Comparison of ENCODE assay signal across 20 mouse cellular contexts in genomic region chr19:56039091-56040004, GRCm38 (mm10).
DNase-seq lines count a peak whose midpoint lies in the region; ATAC-seq and TF ChIP-seq lines count a peak whose summit lies in the region.
"Had no signal": no experiment of that assay in that cellular context is flagged by ENCODE, and none has a peak within 500 bp of the region (broad histone marks: within the 10 kb centered on the region; RNA-seq: fewer than 3 reads in every experiment).

No protein-coding gene starts in this region.

- H3K4me2 ChIP-seq in forebrain, embryonic 16.5 days (ENCODE audit: low read length), result no peak overlapping the region
- no peak overlapping the region for H3K4me2 ChIP-seq in forebrain, embryonic 13.5 days
- H3K4me2 ChIP-seq in hindbrain, postnatal 0 days (ENCODE audit: low read depth, low read length), result no peak overlapping the region
- no peak overlapping the region for H3K4me2 ChIP-seq in neural tube, embryonic 13.5 days
- H3K4me2 ChIP-seq in kidney, embryonic 14.5 days (replicated peaks; ENCODE audit: low read depth, low read length), result no peak overlapping the region
- H3K4me2 ChIP-seq: heart, embryonic 12.5 days; liver, embryonic 12.5 days; lung, embryonic 15.5 days; stomach, embryonic 15.5 days had no signal

- ATAC-seq in forebrain, embryonic 16.5 days, result peak; percentile 23; the same call in 1 of the 2 replicates
- ATAC-seq in forebrain, embryonic 13.5 days, result no peak
- peak; percentile 38; the same call in 1 of the 2 replicates for ATAC-seq in hindbrain, postnatal 0 days
- peak; percentile 53; the same call in 1 of the 2 replicates for ATAC-seq in neural tube, embryonic 13.5 days (ENCODE audit: low read depth)
- ATAC-seq in kidney, embryonic 14.5 days (ENCODE audit: low FRiP score, low TSS enrichment), result no peak
- ATAC-seq: liver, embryonic 12.5 days had no signal

- TF ChIP-seq CTCF in brain, embryonic 14.5 days (IDR thresholded peaks at IDR 0.05; ENCODE audit: borderline replicate concordance, extremely low read depth, insufficient read depth, insufficient read length), result no peak
- no peak for TF ChIP-seq CTCF in hindbrain, postnatal 0 days (IDR thresholded peaks at IDR 0.05; ENCODE audit: low read depth)

- H3K27ac ChIP-seq in forebrain, embryonic 16.5 days (ENCODE audit: low read length), result no peak overlapping the region
- H3K27ac ChIP-seq in forebrain, embryonic 13.5 days, result no peak overlapping the region
- no peak overlapping the region for H3K27ac ChIP-seq in hindbrain, postnatal 0 days
- H3K27ac ChIP-seq in neural tube, embryonic 13.5 days (replicated peaks), result peak overlapping the region; percentile 62
- no peak overlapping the region for H3K27ac ChIP-seq in kidney, embryonic 14.5 days (ENCODE audit: low read depth, low read length)
- H3K27ac ChIP-seq: liver, embryonic 12.5 days; lung, embryonic 15.5 days; stomach, embryonic 15.5 days had no signal

- peaks cover 6% of the 10 kb centered on the region for H3K4me1 ChIP-seq in forebrain, embryonic 16.5 days (replicated peaks; ENCODE audit: control insufficient read depth, insufficient read depth, low read length)
- peaks cover 9% of the 10 kb centered on the region for H3K4me1 ChIP-seq in forebrain, embryonic 13.5 days
- no peaks in the 10 kb centered on the region for H3K4me1 ChIP-seq in hindbrain, postnatal 0 days (ENCODE audit: insufficient read depth, low read length)
- H3K4me1 ChIP-seq in neural tube, embryonic 13.5 days (replicated peaks), result peaks cover 14% of the 10 kb centered on the region
- H3K4me1 ChIP-seq in kidney, embryonic 14.5 days (ENCODE audit: control insufficient read depth, insufficient read depth, low read length), result no peaks in the 10 kb centered on the region
- H3K4me1 ChIP-seq: heart, embryonic 12.5 days; liver, embryonic 12.5 days; stomach, embryonic 15.5 days had no signal

- no peaks in the 10 kb centered on the region for H3K27me3 ChIP-seq in forebrain, embryonic 16.5 days (replicated peaks; ENCODE audit: control insufficient read depth, insufficient read depth, low read length)
- H3K27me3 ChIP-seq in forebrain, embryonic 13.5 days, result 0 out of 2 replicates have a peak, but pooled peaks cover 2% of the 10 kb centered on the region
- no peaks in the 10 kb centered on the region for H3K27me3 ChIP-seq in hindbrain, postnatal 0 days (ENCODE audit: insufficient read depth, low read length)
- H3K27me3 ChIP-seq in neural tube, embryonic 13.5 days, result 0 out of 2 replicates have a peak, but pooled peaks cover 2% of the 10 kb centered on the region
- no peaks in the 10 kb centered on the region for H3K27me3 ChIP-seq in kidney, embryonic 14.5 days (ENCODE audit: control insufficient read depth, insufficient read depth, low read length)
- H3K27me3 ChIP-seq: liver, embryonic 12.5 days; lung, embryonic 15.5 days; stomach, embryonic 15.5 days had no signal

- peak; percentile 72 for DNase-seq in brain, embryonic 14.5 days (ENCODE audit: low read depth)
- DNase-seq in hindbrain, postnatal 0 days (ENCODE audit: low spot score), result no peak
- DNase-seq in testis, postnatal 10 days (ENCODE audit: low spot score), result no peak
- DNase-seq: cerebellum, adult 11-12 months; gastrocnemius, postnatal 14 days; heart, postnatal 4 days; kidney, adult 2 months; kidney, postnatal 36 days; layer of hippocampus, postnatal 36 days; left cerebral cortex, postnatal 4 days; right cerebral cortex, adult 18-20 months; thymus, postnatal 25 days had no signal

- 60% methylated on average over 17 of the region's 17 CpGs for WGBS in forebrain, embryonic 16.5 days
- WGBS in forebrain, embryonic 13.5 days, result 73% methylated on average over 17 of the region's 17 CpGs
- WGBS in hindbrain, postnatal 0 days, result 55% methylated on average over 17 of the region's 17 CpGs
- WGBS in neural tube, embryonic 13.5 days, result 51% methylated on average over 17 of the region's 17 CpGs
- WGBS in kidney, embryonic 14.5 days, result 77% methylated on average over 17 of the region's 17 CpGs

- TF ChIP-seq POLR2A in brain, embryonic 14.5 days (IDR thresholded peaks at IDR 0.05; ENCODE audit: borderline replicate concordance, extremely low read depth, insufficient read depth, insufficient read length, poor library complexity, severe bottlenecking), result no peak

- H3K36me3 ChIP-seq in forebrain, embryonic 16.5 days (ENCODE audit: control insufficient read depth, insufficient read depth), result no peaks in the 10 kb centered on the region
- no peaks in the 10 kb centered on the region for H3K36me3 ChIP-seq in forebrain, embryonic 13.5 days (ENCODE audit: poor library complexity, severe bottlenecking)
- H3K36me3 ChIP-seq in hindbrain, postnatal 0 days (ENCODE audit: insufficient read depth, low read length), result no peaks in the 10 kb centered on the region
- no peaks in the 10 kb centered on the region for H3K36me3 ChIP-seq in neural tube, embryonic 13.5 days
- no peaks in the 10 kb centered on the region for H3K36me3 ChIP-seq in kidney, embryonic 14.5 days (ENCODE audit: control insufficient read depth, insufficient read depth, low read length)
- H3K36me3 ChIP-seq: heart, embryonic 12.5 days; liver, embryonic 12.5 days; lung, embryonic 15.5 days; stomach, embryonic 15.5 days had no signal

- H3K4me3 ChIP-seq in forebrain, embryonic 16.5 days (replicated peaks; ENCODE audit: low read length), result no peak overlapping the region
- H3K4me3 ChIP-seq in forebrain, embryonic 13.5 days, result no peak overlapping the region
- H3K4me3 ChIP-seq in hindbrain, postnatal 0 days (ENCODE audit: low read length), result no peak overlapping the region
- H3K4me3 ChIP-seq in neural tube, embryonic 13.5 days, result no peak overlapping the region
- no peak overlapping the region for H3K4me3 ChIP-seq in kidney, embryonic 14.5 days (ENCODE audit: low read length)
- H3K4me3 ChIP-seq: heart, embryonic 12.5 days; liver, embryonic 12.5 days; lung, embryonic 15.5 days; stomach, embryonic 15.5 days had no signal

- no peak overlapping the region for H3K9ac ChIP-seq in forebrain, embryonic 16.5 days (replicated peaks; ENCODE audit: low read depth, low read length)
- no peak overlapping the region for H3K9ac ChIP-seq in forebrain, embryonic 13.5 days
- no peak overlapping the region for H3K9ac ChIP-seq in hindbrain, postnatal 0 days (replicated peaks; ENCODE audit: low read length)
- no peak overlapping the region for H3K9ac ChIP-seq in neural tube, embryonic 13.5 days
- H3K9ac ChIP-seq in kidney, embryonic 14.5 days (ENCODE audit: low read depth, low read length), result no peak overlapping the region
- H3K9ac ChIP-seq: heart, embryonic 12.5 days; liver, embryonic 12.5 days; lung, embryonic 15.5 days; stomach, embryonic 15.5 days had no signal

- H3K9me3 ChIP-seq in forebrain, embryonic 16.5 days (ENCODE audit: control insufficient read depth, low read length), result no peaks in the 10 kb centered on the region
- no peaks in the 10 kb centered on the region for H3K9me3 ChIP-seq in forebrain, embryonic 13.5 days (replicated peaks)
- no peaks in the 10 kb centered on the region for H3K9me3 ChIP-seq in hindbrain, postnatal 0 days (ENCODE audit: low read length)
- no peaks in the 10 kb centered on the region for H3K9me3 ChIP-seq in neural tube, embryonic 13.5 days
- no peaks in the 10 kb centered on the region for H3K9me3 ChIP-seq in kidney, embryonic 14.5 days (ENCODE audit: control insufficient read depth, low read length)
- H3K9me3 ChIP-seq: heart, embryonic 12.5 days; liver, embryonic 12.5 days; lung, embryonic 15.5 days; stomach, embryonic 15.5 days had no signal

Comparison
In these comparisons a context has a peak if more than half of its experiments do, and no peak if none do; other contexts are left out.
1. ATAC-seq: peak in forebrain, embryonic 16.5 days (single experiment), hindbrain, postnatal 0 days (single experiment) and neural tube, embryonic 13.5 days (single experiment); none in forebrain, embryonic 13.5 days (single experiment) and kidney, embryonic 14.5 days (single experiment).